Mouse (Mus musculus): ENCODE measurements around the gene Zmynd8. TPM values are rescaled to one million over a fixed set of nuclear protein-coding genes. Genes with fewer than 3 reads are reported as not detected.
A peak's percentile ranks its signal among the peaks of the same experiment; 100 is the strongest.

Zmynd8 gene
- polyA plus RNA-seq, 1 experiment, result 66.4 TPM

GRCm38 (mm10) chr2:165856611-165857200 is 42.1 kb downstream of the Zmynd8 start:
- TF ChIP-seq POLR2A (IDR thresholded peaks at IDR 0.05; ENCODE audit: low read depth, low read length) (no peak), CTCF (IDR thresholded peaks at IDR 0.05; ENCODE audit: borderline replicate concordance, insufficient read depth, low read length) (no peak)
- H3K4me1 ChIP-seq (ENCODE audit: control insufficient read depth, insufficient read depth, low read length), result peaks cover 37% of the 10 kb centered on the region
- no peak overlapping the region for H3K4me3 ChIP-seq (ENCODE audit: insufficient read depth, low read length)
- peak overlapping the region; percentile 84 for H3K27ac ChIP-seq (ENCODE audit: insufficient read depth, low read length)

- peaks cover 37% of the 10 kb centered on the region for H3K4me1 ChIP-seq (ENCODE audit: control insufficient read depth, insufficient read depth, low read length)
- H3K27ac ChIP-seq (ENCODE audit: insufficient read depth, low read length), result peak overlapping the region; percentile 84
- H3K4me3 ChIP-seq (ENCODE audit: insufficient read depth, low read length), result no peak overlapping the region
- TF ChIP-seq CTCF (IDR thresholded peaks at IDR 0.05; ENCODE audit: borderline replicate concordance, insufficient read depth, low read length) (no peak), POLR2A (IDR thresholded peaks at IDR 0.05; ENCODE audit: low read depth, low read length) (no peak)
Observed at GRCm38 (mm10) chr2:165855641-165856301, 43.0 kb downstream of the Zmynd8 start.

DNA sequence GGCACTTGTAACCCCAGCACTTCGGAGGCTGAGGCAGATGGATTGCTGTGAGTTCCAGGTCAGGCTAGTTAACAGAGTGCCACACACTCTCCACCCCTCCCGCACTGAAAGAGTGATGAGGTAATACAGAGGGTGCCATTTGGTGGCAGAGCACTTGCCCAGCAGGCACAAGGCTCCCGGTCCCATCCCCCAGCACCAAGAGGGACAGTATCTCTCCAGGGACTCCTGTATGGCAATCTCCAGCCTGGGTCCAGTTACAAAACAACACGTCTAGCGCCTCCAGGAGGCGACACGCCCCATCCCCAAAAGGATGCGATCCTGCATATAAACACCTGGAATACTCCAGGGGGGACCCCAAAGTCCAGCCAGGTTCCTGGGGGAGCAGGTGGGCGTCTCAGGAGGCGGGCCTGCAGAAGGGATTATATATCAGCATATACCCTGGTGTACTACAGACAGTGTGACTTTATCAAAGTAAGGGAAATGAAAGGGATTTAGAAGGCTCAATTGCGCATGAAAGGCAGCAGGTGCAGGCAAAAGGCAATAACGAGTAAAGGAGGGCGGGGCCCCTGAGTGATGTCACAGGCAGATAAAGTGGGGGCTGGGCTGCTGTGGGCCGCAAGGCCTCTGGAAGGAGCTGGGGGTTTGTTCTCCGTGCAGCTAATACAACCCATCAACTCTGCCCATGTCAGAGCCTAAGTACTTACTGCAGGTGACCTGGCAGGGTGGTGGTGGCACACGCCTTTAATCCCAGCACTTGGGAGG is 44.4 kb downstream of the Zmynd8 start:
- H3K4me1 ChIP-seq (ENCODE audit: control insufficient read depth, insufficient read depth, low read length), result peaks cover 34% of the 10 kb centered on the region
- no peak for TF ChIP-seq POLR2A (IDR thresholded peaks at IDR 0.05; ENCODE audit: low read depth, low read length)
- no peak for TF ChIP-seq CTCF (IDR thresholded peaks at IDR 0.05; ENCODE audit: borderline replicate concordance, insufficient read depth, low read length)

DNA sequence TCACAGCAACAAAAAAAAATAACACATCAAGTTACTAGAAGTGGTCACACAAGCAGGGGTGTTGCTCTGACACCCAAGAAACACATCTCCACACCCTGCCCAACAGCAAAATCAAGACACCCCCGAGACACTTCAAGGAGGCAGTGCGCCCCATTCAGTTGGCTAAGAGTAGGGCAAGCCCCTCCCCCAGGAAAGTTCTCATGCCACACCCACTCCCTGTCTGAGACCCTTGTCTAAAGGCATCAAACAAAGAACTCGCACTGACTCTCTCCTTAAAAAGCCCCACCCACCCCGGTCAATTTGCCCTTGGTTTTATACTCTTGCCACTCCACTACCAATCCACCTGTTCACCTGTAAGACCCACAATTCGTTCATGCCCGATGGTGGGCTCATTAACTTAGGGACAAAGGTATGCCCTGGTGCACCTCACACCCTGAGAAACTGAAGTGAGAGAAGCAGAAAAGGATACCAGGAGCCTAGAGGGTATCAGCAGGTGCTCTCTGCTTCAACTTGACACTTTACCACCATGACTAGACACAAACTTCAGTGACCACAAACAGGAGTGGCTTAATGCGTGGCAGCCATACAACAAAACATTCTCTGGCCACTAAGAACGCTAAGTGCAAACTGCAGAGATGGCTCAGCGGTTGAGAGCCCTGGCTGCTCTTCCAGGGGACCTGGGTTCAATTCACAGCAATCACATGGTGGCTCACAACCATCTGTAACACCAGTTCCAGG is 45.8 kb downstream of the Zmynd8 start:
- Histone ChIP-seq H3K27ac (ENCODE audit: insufficient read depth, low read length) (no peak overlapping the region), H3K4me3 (ENCODE audit: insufficient read depth, low read length) (no peak overlapping the region), H3K4me1 (ENCODE audit: control insufficient read depth, insufficient read depth, low read length) (peaks cover 26% of the 10 kb centered on the region)
- TF ChIP-seq CTCF (IDR thresholded peaks at IDR 0.05; ENCODE audit: borderline replicate concordance, insufficient read depth, low read length) (no peak), POLR2A (IDR thresholded peaks at IDR 0.05; ENCODE audit: low read depth, low read length) (no peak)

More for the DNA sequence above, 44.4 kb downstream of the Zmynd8 start:
- no peak overlapping the region for H3K27ac ChIP-seq (ENCODE audit: insufficient read depth, low read length)
- H3K4me3 ChIP-seq (ENCODE audit: insufficient read depth, low read length), result no peak overlapping the region

DNA sequence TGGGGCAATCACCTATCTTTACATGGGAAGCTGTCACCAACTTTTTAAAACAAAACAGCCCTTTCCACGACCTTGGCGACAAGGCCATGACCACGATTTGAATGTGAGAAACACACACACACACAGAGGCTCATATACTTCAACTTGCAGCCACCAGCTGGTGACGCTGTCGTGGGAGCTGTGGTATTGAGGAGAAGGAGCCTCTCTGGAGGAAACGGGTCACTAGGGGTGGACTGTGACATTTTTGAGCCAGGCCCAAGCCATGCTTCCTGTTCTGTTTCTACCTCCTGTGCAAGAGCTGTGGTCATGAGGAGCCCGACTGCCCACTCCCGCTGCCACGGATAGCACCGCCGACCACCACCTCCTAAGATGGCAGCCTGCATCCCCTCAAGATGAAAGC is 46.4 kb downstream of the Zmynd8 start:
- TF ChIP-seq CTCF (IDR thresholded peaks at IDR 0.05; ENCODE audit: borderline replicate concordance, insufficient read depth, low read length), result no peak
- no peak for TF ChIP-seq POLR2A (IDR thresholded peaks at IDR 0.05; ENCODE audit: low read depth, low read length)
- Histone ChIP-seq H3K4me1 (ENCODE audit: control insufficient read depth, insufficient read depth, low read length) (peaks cover 26% of the 10 kb centered on the region), H3K27ac (ENCODE audit: insufficient read depth, low read length) (no peak overlapping the region), H3K4me3 (ENCODE audit: insufficient read depth, low read length) (no peak overlapping the region)

DNA sequence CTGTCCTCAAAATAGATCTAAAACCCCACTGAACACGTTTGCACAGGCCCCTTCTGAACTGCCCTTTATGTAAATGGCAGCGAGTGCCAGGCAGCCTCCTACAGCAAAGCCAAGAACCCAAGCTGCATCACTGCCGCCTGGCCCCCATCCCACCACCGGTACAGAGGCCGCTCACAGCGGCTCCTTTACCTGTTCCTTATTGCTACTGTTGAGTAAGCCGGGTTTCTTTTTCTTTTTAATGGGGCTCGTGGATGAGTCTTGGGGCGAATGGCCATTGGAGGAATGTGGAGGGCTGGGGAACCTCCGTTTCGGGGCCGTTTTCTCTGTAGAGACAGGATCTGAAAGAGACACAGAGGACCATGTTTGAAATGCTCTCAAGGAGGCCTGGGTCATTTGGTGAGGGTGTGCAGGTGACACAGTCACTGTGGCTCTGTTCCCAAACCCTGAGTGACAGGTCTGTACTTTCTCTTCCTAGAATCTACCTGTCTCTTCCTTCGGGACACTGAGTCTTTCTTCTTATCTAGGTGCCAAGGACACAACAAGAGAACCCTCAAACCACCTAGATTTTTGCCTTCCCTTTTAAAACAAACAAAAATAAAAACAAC is 46.9 kb downstream of the Zmynd8 start:
- no peak for TF ChIP-seq CTCF (IDR thresholded peaks at IDR 0.05; ENCODE audit: borderline replicate concordance, insufficient read depth, low read length)
- no peak for TF ChIP-seq POLR2A (IDR thresholded peaks at IDR 0.05; ENCODE audit: low read depth, low read length)
- H3K27ac ChIP-seq (ENCODE audit: insufficient read depth, low read length), result no peak overlapping the region
- H3K4me3 ChIP-seq (ENCODE audit: insufficient read depth, low read length), result no peak overlapping the region
- peaks cover 25% of the 10 kb centered on the region for H3K4me1 ChIP-seq (ENCODE audit: control insufficient read depth, insufficient read depth, low read length)

DNA sequence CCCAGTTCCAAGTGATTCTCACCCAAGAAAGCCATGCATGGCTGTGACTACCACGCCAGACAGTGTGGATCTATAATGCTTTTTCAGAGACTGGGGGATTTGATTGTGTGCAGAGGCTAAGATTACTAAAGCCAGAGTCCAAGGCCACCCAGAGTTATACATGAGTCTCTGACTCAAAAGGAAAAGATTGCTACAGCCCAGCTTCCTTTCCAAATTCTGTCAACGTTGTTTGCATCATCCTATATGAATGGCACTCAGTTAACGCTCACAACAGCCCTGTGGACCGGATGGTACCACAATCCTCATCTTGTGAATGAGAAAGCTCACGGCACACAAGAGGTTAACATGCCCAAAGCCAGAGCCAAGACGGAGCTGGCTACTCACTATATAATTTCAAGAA is 48.0 kb downstream of the Zmynd8 start:
- Histone ChIP-seq H3K4me3 (ENCODE audit: insufficient read depth, low read length) (no peak overlapping the region), H3K4me1 (ENCODE audit: control insufficient read depth, insufficient read depth, low read length) (peaks cover 15% of the 10 kb centered on the region), H3K27ac (ENCODE audit: insufficient read depth, low read length) (peak overlapping the region; percentile 44)
- no peak for TF ChIP-seq CTCF (IDR thresholded peaks at IDR 0.05; ENCODE audit: borderline replicate concordance, insufficient read depth, low read length)
- no peak for TF ChIP-seq POLR2A (IDR thresholded peaks at IDR 0.05; ENCODE audit: low read depth, low read length)

DNA sequence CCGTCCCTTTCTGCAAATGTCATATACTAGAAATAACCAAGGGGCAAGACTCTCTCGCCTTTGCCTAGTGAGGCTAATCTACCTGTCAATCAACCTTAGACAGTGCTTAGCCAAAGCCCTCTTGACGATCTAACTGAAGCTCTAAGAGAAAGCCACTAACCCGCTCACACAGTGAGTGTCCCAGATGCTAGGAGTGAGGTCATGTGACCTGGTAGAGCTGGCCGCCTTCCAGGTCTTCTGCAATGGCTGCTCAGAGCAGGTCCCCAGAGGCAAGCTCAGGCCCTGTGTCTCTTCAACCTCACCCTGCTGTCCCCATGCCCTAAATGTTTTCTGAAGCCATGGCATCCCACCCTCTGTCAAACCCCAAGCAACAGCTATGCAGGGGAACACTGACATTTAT is 49.7 kb downstream of the Zmynd8 start:
- Histone ChIP-seq H3K4me3 (ENCODE audit: insufficient read depth, low read length) (no peak overlapping the region), H3K27ac (ENCODE audit: insufficient read depth, low read length) (no peak overlapping the region), H3K4me1 (ENCODE audit: control insufficient read depth, insufficient read depth, low read length) (peaks cover 9% of the 10 kb centered on the region)
- TF ChIP-seq CTCF (IDR thresholded peaks at IDR 0.05; ENCODE audit: borderline replicate concordance, insufficient read depth, low read length) (no peak), POLR2A (IDR thresholded peaks at IDR 0.05; ENCODE audit: low read depth, low read length) (no peak)

- Histone ChIP-seq H3K4me1 (ENCODE audit: control insufficient read depth, insufficient read depth, low read length) (peaks cover 6% of the 10 kb centered on the region), H3K27ac (ENCODE audit: insufficient read depth, low read length) (no peak overlapping the region)
- TF ChIP-seq CTCF (IDR thresholded peaks at IDR 0.05; ENCODE audit: borderline replicate concordance, insufficient read depth, low read length) (no peak), POLR2A (IDR thresholded peaks at IDR 0.05; ENCODE audit: low read depth, low read length) (no peak)
Observed at GRCm38 (mm10) chr2:165846787-165847186, 52.0 kb downstream of the Zmynd8 start.

More at GRCm38 (mm10) chr2:165846787-165847186, 52.0 kb downstream of the Zmynd8 start:
- H3K4me3 ChIP-seq (ENCODE audit: insufficient read depth, low read length), result no peak overlapping the region

Data from embryonic fibroblast, embryonic 13.5 days (primary cell).